Mouse (Mus musculus) kidney, postnatal 0 days (tissue): ENCODE results near the gene Shisal1. TPM values are rescaled to one million over a fixed set of nuclear protein-coding genes. Genes with fewer than 3 reads are reported as not detected.
A peak's percentile ranks its signal among the peaks of the same experiment; 100 is the strongest.

Source experiments
- ATAC-seq: fragments of 200-750 bp; cut with Nextera tagmentation; replicated peaks from 2 replicates; pipeline ENCODE4 v1.8.0; 2017; ENCODE audit warnings: low read depth, moderate number of reproducible peaks, moderate TSS enrichment, moderate library complexity; ENCODE audit not compliant: low FRiP score
- DNase-seq: peaks from one replicate; pipeline ENCODE4 v3.0.0-alpha.2; 2016; ENCODE audit warnings: low spot score
- H3K27ac ChIP-seq: fragments of 300-500 bp; sonication (generic); 2 replicates; pipeline ENCODE4 v1.5.1; 2014; ENCODE audit warnings: mild to moderate bottlenecking
- H3K27me3 ChIP-seq: fragments of 300-500 bp; sonication (generic); 2 replicates; pipeline ENCODE4 v1.6.1; 2014; ENCODE audit warnings: low read length, mixed read lengths; ENCODE audit not compliant: insufficient read depth
- H3K36me3 ChIP-seq: fragments of 300-500 bp; sonication (generic); 2 replicates; pipeline ENCODE4 v1.6.1; 2014; ENCODE audit warnings: low read length, mixed read lengths; ENCODE audit not compliant: insufficient read depth
- H3K4me1 ChIP-seq: fragments of 300-500 bp; sonication (generic); replicated peaks from 2 replicates; pipeline ENCODE4 v1.6.1; 2014; ENCODE audit warnings: antibody characterized with exemption, low read length, mixed read lengths; ENCODE audit not compliant: insufficient read depth
- H3K4me2 ChIP-seq: fragments of 300-500 bp; sonication (generic); 2 replicates; pipeline ENCODE4 v1.6.1; 2014; ENCODE audit warnings: mild to moderate bottlenecking, low read length, moderate library complexity, mixed read lengths
- H3K4me3 ChIP-seq: fragments of 300-500 bp; sonication (generic); replicated peaks from 2 replicates; pipeline ENCODE4 v1.5.1; 2014; ENCODE audit warnings: low read depth, low read length
- H3K9ac ChIP-seq: fragments of 300-500 bp; sonication (generic); 2 replicates; pipeline ENCODE4 v1.6.1; 2014; ENCODE audit warnings: low read depth, low read length
- H3K9me3 ChIP-seq: fragments of 300-500 bp; sonication (generic); replicated peaks from 2 replicates; pipeline ENCODE4 v1.6.1; 2016; ENCODE audit warnings: low read length, inconsistent platforms, mixed read lengths
- CTCF ChIP-seq: IDR thresholded peaks from 2 replicates; pipeline ENCODE4 v1.5.1; 2016; ENCODE audit warnings: antibody characterized with exemption, low read depth, mild to moderate bottlenecking, moderate library complexity
- WGBS: fragments of 180-500 bp; shearing (Covaris S2); extraction: QIAGEN DNeasy Blood & Tissue Kit; methylation state at CpG from one replicate; pipeline ENCODE4 v1.1.7; 2014; 5-methylcytosine and 5-hydroxymethylcytosine counted together
- polyA plus RNA-seq: library from polyadenylated mRNA; unstranded; fragments of >200 nt; fragmentation: Nextera tagmentation; extraction: Ambion mirVana; gene quantifications from 2 replicates; pipeline ENCODE4 v1.2.1, GENCODE M21; 2015

Gene Shisal1
- polyA plus RNA-seq, 1 experiment from 2014 or later, result 2.1 TPM

- ATAC-seq (no peak), DNase-seq (no peak)
- Histone ChIP-seq H3K9ac (no peak overlapping the region), H3K9me3 (no peaks in the 10 kb centered on the region; the same call in 1 of the 2 replicates), H3K4me3 (no peak overlapping the region), H3K4me1 (no peaks in the 10 kb centered on the region), H3K36me3 (no peaks in the 10 kb centered on the region), H3K27me3 (no peaks in the 10 kb centered on the region), H3K27ac (no peak overlapping the region), H3K4me2 (no peak overlapping the region)
- TF ChIP-seq CTCF, result no peak
- WGBS, result 79% methylated on average over 10 of the region's 10 CpGs
Observed at GRCm38 (mm10) chr15:84366574-84366989, 80.3 kb downstream of the Shisal1 start.

DNA sequence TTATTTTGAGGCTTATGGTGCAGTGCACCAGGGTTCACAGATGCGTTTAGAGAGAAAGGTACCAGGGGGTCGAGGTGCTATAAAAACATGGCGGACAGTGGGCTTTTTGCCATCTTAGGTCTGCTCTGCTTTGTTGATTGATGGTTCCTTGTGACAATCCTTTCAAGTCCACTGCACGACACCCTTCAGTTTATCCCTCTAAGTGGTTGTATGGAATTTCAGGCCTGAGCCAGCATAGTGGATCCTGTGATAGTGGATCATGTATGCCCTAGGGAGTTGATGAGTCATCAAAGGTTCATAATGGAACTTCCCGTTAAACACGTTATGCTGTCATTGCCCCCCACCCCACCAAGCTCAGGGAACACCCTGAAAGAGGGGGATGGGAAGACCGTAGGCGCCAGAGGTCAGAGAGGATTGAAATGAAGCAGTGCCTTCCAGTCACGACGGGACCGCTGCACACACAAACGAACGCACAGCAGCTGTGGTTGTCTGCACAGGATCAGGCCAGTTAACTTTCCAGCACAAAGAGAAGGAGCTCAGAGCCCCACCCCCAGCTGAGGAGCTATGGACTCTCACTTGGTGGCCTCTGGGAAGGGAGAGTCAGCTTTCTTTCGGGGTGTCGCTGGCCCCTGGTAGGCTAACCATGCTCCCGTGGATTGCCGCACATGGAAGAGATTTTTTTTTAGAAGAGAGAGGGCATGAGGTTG is 81.1 kb downstream of the Shisal1 start:
- Histone ChIP-seq H3K4me3 (no peak overlapping the region), H3K9ac (no peak overlapping the region), H3K36me3 (no peaks in the 10 kb centered on the region), H3K27ac (no peak overlapping the region), H3K9me3 (no peaks in the 10 kb centered on the region; the same call in 1 of the 2 replicates), H3K4me1 (no peaks in the 10 kb centered on the region), H3K27me3 (no peaks in the 10 kb centered on the region), H3K4me2 (no peak overlapping the region)
- WGBS, result 32% methylated on average over 17 of the region's 17 CpGs
- TF ChIP-seq CTCF, result no peak
- DNase-seq, result peak; percentile 42
- ATAC-seq, result no peak

GRCm38 (mm10) chr15:84364746-84365145 is 82.2 kb downstream of the Shisal1 start:
- DNase-seq (no peak), ATAC-seq (no peak)
- no peak overlapping the region for H3K9ac ChIP-seq
- no peaks in the 10 kb centered on the region; the same call in 1 of the 2 replicates for H3K9me3 ChIP-seq
- no peak overlapping the region for H3K4me2 ChIP-seq
- no peak overlapping the region for H3K4me3 ChIP-seq
- no peak for TF ChIP-seq CTCF
- WGBS, result 69% methylated on average over 3 of the region's 3 CpGs
- H3K27me3 ChIP-seq, result no peaks in the 10 kb centered on the region
- no peaks in the 10 kb centered on the region for H3K4me1 ChIP-seq
- H3K27ac ChIP-seq, result no peak overlapping the region
- H3K36me3 ChIP-seq, result no peaks in the 10 kb centered on the region

DNA sequence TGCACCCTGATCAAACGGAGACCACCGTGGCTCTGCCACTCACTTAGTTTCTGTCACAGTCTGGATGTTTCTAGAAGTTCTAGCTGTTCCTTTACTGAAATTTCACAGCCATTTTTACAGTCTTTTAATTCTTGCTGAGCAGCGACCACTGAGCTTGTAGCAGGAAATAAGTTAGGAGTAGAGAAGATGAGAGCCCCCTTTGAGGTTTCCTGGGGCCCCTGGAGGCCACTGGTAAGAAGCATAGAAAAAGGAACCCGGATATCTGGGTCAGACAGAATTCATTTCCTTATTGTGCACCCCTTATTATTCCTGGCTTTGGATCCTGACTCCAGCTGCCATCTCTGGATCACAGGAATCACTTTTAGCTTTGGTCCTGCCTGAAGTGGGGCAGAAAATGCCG is 91.8 kb downstream of the Shisal1 start:
- TF ChIP-seq CTCF, result no peak
- ATAC-seq, result no peak
- no peak overlapping the region for H3K9ac ChIP-seq
- WGBS, result 70% methylated on average over 5 of the region's 5 CpGs
- 0 out of 2 replicates have a peak, but pooled peaks cover 3% of the 10 kb centered on the region for H3K4me1 ChIP-seq
- no peak overlapping the region for H3K4me3 ChIP-seq
- no peaks in the 10 kb centered on the region for H3K27me3 ChIP-seq
- no peak overlapping the region for H3K4me2 ChIP-seq
- H3K36me3 ChIP-seq, result no peaks in the 10 kb centered on the region
- DNase-seq, result no peak
- no peaks in the 10 kb centered on the region for H3K9me3 ChIP-seq
- H3K27ac ChIP-seq, result no peak overlapping the region

GRCm38 (mm10) chr15:84351915-84352844 is 94.7 kb downstream of the Shisal1 start:
- no peaks in the 10 kb centered on the region for H3K36me3 ChIP-seq
- no peak for ATAC-seq
- 62% methylated on average over 21 of the region's 21 CpGs for WGBS

DNA sequence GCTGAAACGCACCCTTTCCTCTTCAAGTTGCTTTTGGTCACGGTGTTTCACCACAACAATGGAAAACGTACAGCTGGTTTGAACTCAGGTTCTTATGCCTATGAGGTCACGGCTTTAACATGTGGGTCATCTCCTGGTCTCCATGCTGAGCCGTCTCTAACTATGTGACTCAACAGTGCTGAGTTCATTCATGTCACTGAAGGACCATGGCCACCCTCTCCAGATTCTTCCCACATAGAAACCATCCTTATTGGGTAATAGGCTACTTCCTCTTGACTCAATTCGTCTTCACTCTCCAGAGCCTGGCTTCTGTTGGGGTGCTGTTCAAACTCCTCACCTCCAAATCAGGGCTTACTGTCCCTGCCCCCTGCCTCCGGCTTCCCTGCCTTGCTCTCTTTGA is 95.6 kb downstream of the Shisal1 start:
- Histone ChIP-seq H3K36me3 (no peaks in the 10 kb centered on the region), H3K4me1 (0 out of 2 replicates have a peak, but pooled peaks cover 3% of the 10 kb centered on the region), H3K4me2 (no peak overlapping the region), H3K27me3 (no peaks in the 10 kb centered on the region), H3K4me3 (no peak overlapping the region), H3K9ac (no peak overlapping the region), H3K9me3 (no peaks in the 10 kb centered on the region), H3K27ac (no peak overlapping the region)
- 74% methylated on average over 7 of the region's 7 CpGs for WGBS
- ATAC-seq (no peak), DNase-seq (no peak)
- no peak for TF ChIP-seq CTCF

More at GRCm38 (mm10) chr15:84351915-84352844, 94.7 kb downstream of the Shisal1 start:
- no peaks in the 10 kb centered on the region for H3K9me3 ChIP-seq
- 0 out of 2 replicates have a peak, but pooled peaks cover 3% of the 10 kb centered on the region for H3K4me1 ChIP-seq
- no peak overlapping the region for H3K4me3 ChIP-seq
- no peak for TF ChIP-seq CTCF
- no peak overlapping the region; the same call in 1 of the 2 replicates for H3K27ac ChIP-seq
- H3K9ac ChIP-seq, result no peak overlapping the region
- H3K27me3 ChIP-seq, result no peaks in the 10 kb centered on the region
- no peak overlapping the region for H3K4me2 ChIP-seq
- DNase-seq, result no peak
